Mouse (Mus musculus) limb, embryonic 15.5 days (tissue): ENCODE results near the gene Itga2. TPM values are rescaled to one million over a fixed set of nuclear protein-coding genes. Genes with fewer than 3 reads are reported as not detected.

Source experiments
- ATAC-seq: fragments of 200-750 bp; cut with Nextera tagmentation; 2 replicates; pipeline ENCODE4 v1.8.0; 2017; ENCODE audit warnings: low read depth, moderate TSS enrichment; ENCODE audit not compliant: insufficient number of reproducible peaks, low FRiP score, low TSS enrichment
- H3K27ac ChIP-seq: fragments of 300-500 bp; sonication (generic); 2 replicates; pipeline ENCODE4 v1.5.1; 2015; ENCODE audit warnings: moderate library complexity, mild to moderate bottlenecking, inconsistent platforms
- H3K27me3 ChIP-seq: fragments of 300-500 bp; sonication (generic); 2 replicates; pipeline ENCODE4 v1.6.1; 2015; ENCODE audit warnings: inconsistent platforms
- H3K36me3 ChIP-seq: fragments of 300-500 bp; sonication (generic); 2 replicates; pipeline ENCODE4 v1.6.1; 2015; ENCODE audit warnings: inconsistent platforms
- H3K4me1 ChIP-seq: fragments of 300-500 bp; sonication (generic); 2 replicates; pipeline ENCODE4 v1.6.1; 2015; ENCODE audit warnings: inconsistent platforms
- H3K4me2 ChIP-seq: fragments of 300-500 bp; sonication (generic); 2 replicates; pipeline ENCODE4 v1.6.1; 2015; ENCODE audit warnings: mild to moderate bottlenecking, inconsistent platforms
- H3K4me3 ChIP-seq: fragments of 300-500 bp; sonication (generic); 2 replicates; pipeline ENCODE4 v1.5.1; 2015; ENCODE audit warnings: mild to moderate bottlenecking, inconsistent platforms
- H3K9ac ChIP-seq: fragments of 300-500 bp; sonication (generic); 2 replicates; pipeline ENCODE4 v1.6.1; 2015; ENCODE audit warnings: inconsistent platforms
- H3K9me3 ChIP-seq: fragments of 300-500 bp; sonication (generic); 2 replicates; pipeline ENCODE4 v1.6.1; 2016; ENCODE audit warnings: inconsistent platforms
- WGBS: fragments of 180-500 bp; shearing (Covaris S2); methylation state at CpG from one replicate; pipeline ENCODE4 v1.1.7; 2015; 5-methylcytosine and 5-hydroxymethylcytosine counted together
- polyA plus RNA-seq: library from polyadenylated mRNA; unstranded; fragments of >200 nt; fragmentation: Nextera tagmentation; extraction: Ambion mirVana; gene quantifications from 2 replicates; pipeline ENCODE4 v1.2.1, GENCODE M21; 2015

The Itga2 gene
- 3.7 and 6.5 TPM in 2 replicates for polyA plus RNA-seq

- Histone ChIP-seq H3K27ac (peak within 1 kb of the TSS; percentile 47; the same call in 1 of the 2 replicates), H3K9me3 (no peaks in the 10 kb centered on the region)
- 2% methylated on average over 28 of the region's 28 CpGs for WGBS
These were observed at the start of gene Itga2 for GRCm38 (mm10) chr13:114931775-114932294. Gene Itga2, minus strand, starts transcription at chr13:114932100.

DNA sequence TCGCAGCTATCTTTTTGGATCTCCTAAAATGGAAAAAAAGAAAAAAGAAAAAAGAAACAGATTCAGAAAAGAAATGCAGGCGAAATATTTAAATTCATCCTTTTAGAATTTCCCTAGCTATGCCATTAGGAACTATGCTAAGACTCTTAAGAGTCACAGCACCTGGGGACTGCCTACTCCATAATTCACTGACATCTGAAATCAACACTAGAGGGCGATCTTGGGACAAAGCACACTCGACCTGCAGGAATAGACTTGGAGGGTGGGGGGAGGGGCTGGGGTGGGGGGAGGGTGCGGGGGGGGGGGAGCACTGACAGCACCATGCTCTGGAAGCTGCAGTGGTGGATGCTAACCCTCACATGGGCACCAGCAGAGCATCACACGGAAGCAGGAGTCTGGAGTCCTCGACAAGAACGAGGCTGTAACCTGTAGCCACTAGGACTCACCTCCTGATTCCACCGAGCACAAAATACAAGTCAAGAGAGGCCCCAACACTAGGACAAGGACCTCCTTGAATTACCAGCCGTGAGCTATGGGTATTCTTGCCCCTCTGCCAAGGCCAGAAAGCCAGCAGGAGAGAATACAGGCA lies 49.0 kb upstream of the Itga2 start:
- no peaks in the 10 kb centered on the region for H3K27me3 ChIP-seq
- no peak overlapping the region for H3K4me3 ChIP-seq
- H3K9ac ChIP-seq, result no peak overlapping the region
- H3K36me3 ChIP-seq, result no peaks in the 10 kb centered on the region
- H3K4me1 ChIP-seq, result no peaks in the 10 kb centered on the region
- H3K9me3 ChIP-seq, result no peaks in the 10 kb centered on the region
- WGBS, result 44% methylated on average over 10 of the region's 10 CpGs
- H3K27ac ChIP-seq, result no peak overlapping the region
- H3K4me2 ChIP-seq, result no peak overlapping the region
- no peak for ATAC-seq

More at GRCm38 (mm10) chr13:114931775-114932294, at the start of gene Itga2:
- ATAC-seq, result peak; percentile 75; the same call in 1 of the 2 replicates
- H3K4me2 ChIP-seq, result peak within 1 kb of the TSS; percentile 79
- H3K9ac ChIP-seq, result peak within 1 kb of the TSS; percentile 31
- peaks cover 16% of the 10 kb centered on the region for H3K4me1 ChIP-seq
- H3K27me3 ChIP-seq, result no peaks in the 10 kb centered on the region
- H3K36me3 ChIP-seq, result no peaks in the 10 kb centered on the region
- peak within 1 kb of the TSS; percentile 45 for H3K4me3 ChIP-seq

DNA sequence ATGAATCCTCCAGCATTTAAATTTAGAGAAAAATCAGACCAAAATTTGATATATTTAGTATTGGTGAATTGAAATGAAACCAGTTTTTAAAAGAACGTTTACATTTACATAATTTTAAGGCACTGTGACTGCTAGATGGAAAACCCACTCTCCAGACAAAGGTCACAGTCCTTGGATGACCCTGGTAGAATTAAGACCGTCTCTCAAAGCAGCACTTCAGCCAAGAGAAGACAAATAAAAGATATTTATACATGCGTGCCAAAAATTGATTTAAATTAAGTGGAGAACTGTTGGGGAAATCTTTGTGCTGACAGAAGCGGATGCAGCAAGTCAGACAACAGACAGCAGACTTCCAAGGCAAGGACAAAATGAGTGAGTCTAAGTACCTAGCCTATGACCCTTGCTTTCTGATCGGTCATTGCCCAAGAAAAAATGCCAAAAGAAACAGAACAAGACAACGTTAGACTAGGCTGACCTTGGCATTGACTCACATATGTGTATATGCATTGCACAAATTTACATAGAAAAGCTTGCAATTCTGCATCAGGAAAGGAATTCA lies 42.7 kb upstream of the Itga2 start:
- Histone ChIP-seq H3K27ac (no peak overlapping the region), H3K9ac (no peak overlapping the region), H3K36me3 (no peaks in the 10 kb centered on the region), H3K4me2 (no peak overlapping the region), H3K4me3 (no peak overlapping the region), H3K27me3 (no peaks in the 10 kb centered on the region), H3K9me3 (no peaks in the 10 kb centered on the region), H3K4me1 (no peaks in the 10 kb centered on the region)
- WGBS, result 75% methylated on average over 6 of the region's 6 CpGs
- ATAC-seq, result no peak

GRCm38 (mm10) chr13:114971905-114972304 lies 40.0 kb upstream of the Itga2 start:
- WGBS, result 87% methylated on average over 3 of the region's 3 CpGs
- H3K9me3 ChIP-seq, result no peaks in the 10 kb centered on the region
- peaks cover 4% of the 10 kb centered on the region; the same call in 1 of the 2 replicates for H3K36me3 ChIP-seq
- no peak overlapping the region for H3K27ac ChIP-seq
- no peak overlapping the region for H3K9ac ChIP-seq
- no peaks in the 10 kb centered on the region for H3K4me1 ChIP-seq
- no peak overlapping the region for H3K4me2 ChIP-seq
- H3K4me3 ChIP-seq, result no peak overlapping the region
- no peak for ATAC-seq
- no peaks in the 10 kb centered on the region for H3K27me3 ChIP-seq

DNA sequence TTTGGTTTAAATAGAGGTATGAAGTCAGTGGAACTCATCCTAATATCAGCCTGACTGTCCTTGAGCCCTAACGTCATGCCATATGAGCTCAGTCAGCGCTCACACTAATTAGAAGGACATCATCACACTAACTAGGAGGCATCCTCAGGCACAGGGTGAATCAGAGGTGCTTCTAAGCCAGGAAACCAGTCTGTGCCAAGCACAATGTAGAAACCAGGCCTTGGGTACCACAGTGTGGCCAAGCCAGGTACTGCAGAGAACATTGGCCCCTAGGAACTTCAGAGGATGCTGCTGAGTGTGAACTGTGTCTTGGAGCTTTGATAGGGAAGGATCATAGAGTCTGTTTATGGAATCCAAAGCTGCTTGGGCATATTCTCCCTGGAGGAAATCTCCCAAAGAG lies 32.3 kb upstream of the Itga2 start:
- Histone ChIP-seq H3K4me3 (no peak overlapping the region), H3K4me1 (no peaks in the 10 kb centered on the region), H3K27ac (no peak overlapping the region), H3K4me2 (no peak overlapping the region), H3K9ac (no peak overlapping the region), H3K27me3 (no peaks in the 10 kb centered on the region), H3K36me3 (peaks cover 4% of the 10 kb centered on the region; the same call in 1 of the 2 replicates), H3K9me3 (no peaks in the 10 kb centered on the region)
- 39% methylated on average over 2 of the region's 2 CpGs for WGBS
- ATAC-seq, result no peak

GRCm38 (mm10) chr13:114954516-114954915 lies 22.6 kb upstream of the Itga2 start:
- H3K4me1 ChIP-seq, result no peaks in the 10 kb centered on the region
- no peak overlapping the region for H3K9ac ChIP-seq
- H3K36me3 ChIP-seq, result no peaks in the 10 kb centered on the region
- no peak for ATAC-seq
- no peaks in the 10 kb centered on the region for H3K27me3 ChIP-seq
- no peak overlapping the region for H3K4me3 ChIP-seq
- no peak overlapping the region for H3K27ac ChIP-seq
- H3K9me3 ChIP-seq, result no peaks in the 10 kb centered on the region
- H3K4me2 ChIP-seq, result no peak overlapping the region

- Histone ChIP-seq H3K4me3 (no peak overlapping the region), H3K4me2 (no peak overlapping the region), H3K9ac (no peak overlapping the region), H3K4me1 (peaks cover 16% of the 10 kb centered on the region), H3K27ac (no peak overlapping the region), H3K9me3 (no peaks in the 10 kb centered on the region), H3K27me3 (no peaks in the 10 kb centered on the region), H3K36me3 (no peaks in the 10 kb centered on the region)
- 79% methylated on average over 7 of the region's 7 CpGs for WGBS
- no peak for ATAC-seq
These were observed 1.6 kb upstream of the Itga2 start for GRCm38 (mm10) chr13:114933541-114933940.

GRCm38 (mm10) chr13:114930996-114931649 lies 777 bp downstream of the Itga2 start:
- Histone ChIP-seq H3K4me2 (peak overlapping the region; percentile 79), H3K4me3 (peak overlapping the region; percentile 45), H3K27me3 (no peaks in the 10 kb centered on the region), H3K9me3 (no peaks in the 10 kb centered on the region), H3K4me1 (peaks cover 16% of the 10 kb centered on the region), H3K9ac (no peak overlapping the region), H3K27ac (peak overlapping the region; percentile 47; the same call in 1 of the 2 replicates), H3K36me3 (no peaks in the 10 kb centered on the region)
- no peak for ATAC-seq
- under 1% methylated on average over 10 of the region's 10 CpGs for WGBS

DNA sequence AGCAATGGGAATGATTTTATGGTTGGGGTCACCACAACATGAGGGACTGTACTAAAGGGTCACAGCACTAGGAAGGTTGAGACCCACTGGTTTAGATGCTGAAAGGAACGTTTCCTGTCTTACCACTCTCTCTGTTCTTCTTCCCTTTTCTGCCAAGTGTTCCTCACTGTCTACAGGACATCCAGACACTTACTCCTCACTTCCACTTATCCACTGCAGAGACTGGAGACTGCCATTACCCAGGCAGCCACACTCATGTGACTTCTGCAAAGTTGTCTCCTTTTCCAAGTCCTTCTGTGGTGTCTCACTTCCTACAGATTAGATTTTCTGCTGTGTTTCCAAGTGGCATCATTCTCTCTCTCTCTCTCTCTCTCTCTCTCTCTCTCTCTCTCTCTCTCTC lies 7.1 kb downstream of the Itga2 start:
- Histone ChIP-seq H3K4me3 (no peak overlapping the region), H3K4me1 (no peaks in the 10 kb centered on the region), H3K9me3 (no peaks in the 10 kb centered on the region), H3K27me3 (no peaks in the 10 kb centered on the region), H3K36me3 (no peaks in the 10 kb centered on the region), H3K4me2 (no peak overlapping the region), H3K27ac (no peak overlapping the region), H3K9ac (no peak overlapping the region)
- 59% methylated on average over 1 of the region's 1 CpGs for WGBS
- ATAC-seq, result no peak

GRCm38 (mm10) chr13:114923331-114923730 lies 8.6 kb downstream of the Itga2 start:
- no peaks in the 10 kb centered on the region for H3K9me3 ChIP-seq
- H3K27ac ChIP-seq, result no peak overlapping the region
- H3K36me3 ChIP-seq, result no peaks in the 10 kb centered on the region
- H3K4me3 ChIP-seq, result no peak overlapping the region
- H3K4me2 ChIP-seq, result no peak overlapping the region
- H3K9ac ChIP-seq, result no peak overlapping the region
- no peak for ATAC-seq
- 65% methylated on average over 9 of the region's 9 CpGs for WGBS
- H3K27me3 ChIP-seq, result no peaks in the 10 kb centered on the region
- H3K4me1 ChIP-seq, result no peaks in the 10 kb centered on the region

DNA sequence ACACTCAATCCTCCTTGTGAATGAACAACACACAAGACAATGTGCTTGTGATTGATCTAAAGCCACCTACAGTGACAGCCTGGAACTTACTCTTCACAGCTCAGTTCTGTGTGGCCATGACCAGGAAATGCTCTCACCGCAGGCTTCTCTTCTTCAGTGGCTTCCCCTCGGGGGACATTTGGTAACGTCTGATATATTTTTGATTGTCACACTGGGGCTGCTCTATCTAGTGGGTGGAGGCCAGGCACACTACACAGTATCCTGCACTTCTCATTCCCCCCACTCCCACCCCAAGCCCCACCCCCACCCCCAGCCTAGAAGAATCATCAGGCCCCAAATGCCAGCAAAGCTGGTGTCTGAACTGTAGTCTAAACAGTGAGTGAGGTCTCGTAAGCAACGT lies 16.1 kb downstream of the Itga2 start:
- no peak for ATAC-seq
- WGBS, result 69% methylated on average over 5 of the region's 5 CpGs
- Histone ChIP-seq H3K36me3 (no peaks in the 10 kb centered on the region), H3K4me1 (no peaks in the 10 kb centered on the region), H3K9ac (no peak overlapping the region), H3K27ac (no peak overlapping the region), H3K4me2 (no peak overlapping the region), H3K9me3 (no peaks in the 10 kb centered on the region), H3K4me3 (no peak overlapping the region), H3K27me3 (no peaks in the 10 kb centered on the region)

- 89% methylated on average over 4 of the region's 4 CpGs for WGBS
- H3K27ac ChIP-seq, result no peak overlapping the region
These were observed 16.9 kb downstream of the Itga2 start for GRCm38 (mm10) chr13:114914963-114915362.

More at GRCm38 (mm10) chr13:114914963-114915362, 16.9 kb downstream of the Itga2 start:
- no peaks in the 10 kb centered on the region for H3K36me3 ChIP-seq
- no peaks in the 10 kb centered on the region for H3K4me1 ChIP-seq
- H3K27me3 ChIP-seq, result no peaks in the 10 kb centered on the region
- no peak overlapping the region for H3K4me2 ChIP-seq
- no peaks in the 10 kb centered on the region for H3K9me3 ChIP-seq
- no peak overlapping the region for H3K9ac ChIP-seq
- ATAC-seq, result no peak
- no peak overlapping the region for H3K4me3 ChIP-seq
